Mouse (Mus musculus) fat pad, adult 2 months (tissue): ENCODE measurements at regions not wholly inside any gene's neighbourhood (a gene's known extent, or its start where the extent isn't known, plus 50 kb on each side); places are given as distances from the start of the nearest gene placed in this dataset.

Source experiments
- DNase-seq: peaks from one replicate; pipeline ENCODE4 v3.0.0-alpha.2; 2011; ENCODE audit warnings: low read depth, low spot score; ENCODE audit errors: extremely low read depth

DNA sequence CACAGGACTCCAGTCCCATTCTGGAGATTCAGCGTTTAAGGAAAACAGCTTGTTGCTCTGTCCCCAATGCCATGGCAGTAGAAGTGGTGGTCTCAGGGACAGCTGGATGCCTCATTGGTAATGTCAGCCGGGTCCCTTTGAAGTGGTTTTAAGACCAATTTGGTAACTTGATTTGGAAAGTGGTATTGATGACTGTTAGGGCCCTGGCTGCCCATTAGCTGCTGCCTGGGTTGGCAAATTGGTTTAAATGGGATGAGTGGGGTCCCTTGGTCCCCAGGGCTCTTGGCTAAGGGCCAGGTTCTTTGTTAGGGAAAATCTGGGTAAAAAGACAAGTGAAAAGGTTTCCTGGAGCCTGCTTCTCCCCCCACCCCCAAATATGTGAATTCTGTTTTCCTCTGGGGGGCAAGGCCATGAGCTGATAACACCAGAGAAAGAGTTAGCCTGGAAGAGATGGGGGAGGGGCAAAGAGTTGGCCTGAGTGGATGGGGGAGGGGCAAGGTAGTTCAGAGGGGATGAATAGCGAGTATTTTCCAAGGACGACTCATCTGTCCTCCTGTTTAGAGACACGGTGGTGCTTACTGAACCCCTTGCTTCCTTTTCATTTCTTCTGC lies 1224.6 kb upstream of the A1bg start:
- DNase-seq: no peak

DNA sequence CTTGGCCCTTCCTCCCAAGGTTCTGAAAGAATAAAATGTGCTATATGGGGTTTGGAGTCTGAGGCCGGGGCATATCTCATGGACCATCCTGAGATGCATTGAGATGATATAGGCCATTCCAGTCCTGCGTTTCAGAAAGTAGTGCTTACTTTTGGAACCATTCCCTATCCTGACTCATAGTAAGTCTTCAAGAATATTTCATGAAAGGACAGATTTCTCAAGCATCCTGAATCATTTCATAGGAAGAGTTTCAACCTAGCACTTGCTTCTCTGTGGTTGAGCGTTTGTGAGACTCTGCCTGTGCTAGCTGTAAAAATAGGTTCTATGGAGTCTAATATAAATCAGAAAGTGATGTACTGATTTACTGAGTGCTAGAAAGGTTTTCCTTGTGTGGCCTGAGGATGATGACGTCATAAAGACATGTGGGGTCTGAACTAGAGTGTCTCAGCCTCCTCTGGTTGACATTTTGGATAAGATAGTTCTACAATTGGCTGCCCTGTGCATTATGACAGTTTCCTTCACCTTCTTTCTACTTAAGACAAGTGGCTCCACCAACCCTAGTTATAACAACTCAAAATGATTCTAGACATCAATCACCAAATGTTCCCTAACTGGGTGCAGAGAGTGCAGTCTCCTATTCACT lies 1223.0 kb upstream of the A1bg start:
- DNase-seq: no peak

DNA sequence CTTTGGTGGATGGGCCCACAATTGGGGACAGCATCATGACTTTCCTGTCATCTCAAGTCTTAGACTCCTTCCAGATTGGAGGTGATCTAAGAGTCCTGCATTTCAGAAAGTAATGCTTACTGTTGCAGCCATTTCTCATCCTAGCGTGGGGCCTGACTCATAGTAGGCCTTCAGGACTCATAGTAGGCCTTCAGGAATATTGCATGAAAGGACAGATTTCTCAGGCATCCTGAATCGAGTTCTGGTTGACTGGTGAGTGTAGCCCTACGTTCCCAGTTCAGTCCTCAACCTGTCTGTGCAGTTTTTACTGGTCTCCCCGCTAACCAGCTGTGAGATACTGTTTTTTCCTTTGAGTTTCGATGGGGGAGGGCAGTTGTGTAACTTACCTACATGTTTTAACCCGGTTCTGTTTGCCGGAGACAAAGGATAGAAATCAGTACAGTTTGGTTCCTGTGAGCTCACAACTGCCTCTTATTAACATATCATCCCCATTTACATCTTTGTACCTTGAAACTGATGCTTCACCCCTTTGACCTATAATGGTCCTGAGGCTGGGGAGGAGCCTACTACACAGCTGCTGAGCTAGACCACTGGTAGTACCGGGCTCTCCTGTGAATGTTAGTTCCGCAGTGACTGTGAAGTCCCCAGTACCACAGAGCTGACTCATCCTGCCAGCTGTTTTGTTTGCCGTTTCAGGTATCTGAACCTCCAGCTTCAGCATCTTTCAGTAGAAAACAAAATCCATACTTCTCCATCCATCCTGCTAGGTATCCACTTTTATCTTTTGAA lies 1222.2 kb upstream of the A1bg start:
- no peak for DNase-seq

DNA sequence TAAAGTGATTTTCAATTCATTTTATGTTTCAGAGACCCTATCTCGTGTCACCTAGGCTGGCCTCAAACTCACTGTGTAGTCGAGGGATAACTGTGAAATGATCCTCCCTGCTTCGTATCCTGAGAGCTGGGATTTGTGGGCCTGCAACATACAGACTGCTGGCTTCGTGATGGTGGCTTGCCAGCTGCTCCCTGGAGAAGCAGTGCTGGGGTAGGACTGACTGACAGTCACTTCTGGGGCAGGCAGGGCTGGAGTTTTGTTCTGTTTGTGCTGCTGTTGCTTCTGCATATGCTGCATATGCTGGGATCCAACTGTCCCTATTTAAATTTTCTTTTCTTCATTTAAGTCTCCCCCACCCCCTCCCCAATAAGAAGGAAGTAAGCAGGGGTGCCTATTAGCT lies 1217.0 kb upstream of the A1bg start:
- no peak for DNase-seq

DNA sequence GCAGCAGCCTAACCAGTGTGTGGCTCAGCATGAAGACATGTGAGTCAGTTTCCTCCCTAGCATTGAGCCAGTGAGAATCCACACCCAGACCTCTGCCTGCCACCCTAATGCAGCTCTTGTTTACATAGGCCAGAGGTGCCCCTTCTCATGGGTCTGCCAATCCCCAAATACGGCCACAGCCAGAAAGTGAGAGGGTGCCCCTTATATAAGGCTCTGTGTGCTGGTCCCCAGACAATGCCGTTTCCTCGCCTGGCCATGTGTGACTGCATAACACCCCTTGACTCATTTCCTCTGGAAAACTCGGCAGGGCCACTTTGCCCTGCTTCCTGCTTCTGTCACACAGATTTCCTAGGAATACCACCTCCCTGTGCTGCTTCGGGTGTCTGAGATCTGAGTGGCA lies 1216.4 kb upstream of the A1bg start:
- DNase-seq: no peak

DNA sequence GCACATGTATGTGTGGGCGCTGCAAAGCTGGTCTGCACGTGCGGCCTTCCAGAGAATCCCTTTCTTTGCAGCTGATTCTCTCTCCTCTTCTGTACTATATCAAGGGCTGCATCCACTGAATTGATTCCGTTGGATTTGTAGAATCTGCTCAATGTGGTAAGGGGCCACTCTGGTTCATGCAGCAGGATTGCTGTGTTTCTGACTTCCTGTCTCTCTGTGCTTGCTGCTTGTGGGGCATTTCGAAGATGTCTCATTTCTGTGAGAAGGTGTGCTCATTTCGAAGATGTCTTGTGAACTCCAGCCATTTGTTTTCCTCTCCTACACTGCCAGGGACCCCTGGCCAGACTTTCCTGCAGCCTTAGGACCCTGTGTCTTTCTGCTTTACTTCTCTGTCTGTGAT lies 1215.9 kb upstream of the A1bg start:
- DNase-seq: no peak

DNA sequence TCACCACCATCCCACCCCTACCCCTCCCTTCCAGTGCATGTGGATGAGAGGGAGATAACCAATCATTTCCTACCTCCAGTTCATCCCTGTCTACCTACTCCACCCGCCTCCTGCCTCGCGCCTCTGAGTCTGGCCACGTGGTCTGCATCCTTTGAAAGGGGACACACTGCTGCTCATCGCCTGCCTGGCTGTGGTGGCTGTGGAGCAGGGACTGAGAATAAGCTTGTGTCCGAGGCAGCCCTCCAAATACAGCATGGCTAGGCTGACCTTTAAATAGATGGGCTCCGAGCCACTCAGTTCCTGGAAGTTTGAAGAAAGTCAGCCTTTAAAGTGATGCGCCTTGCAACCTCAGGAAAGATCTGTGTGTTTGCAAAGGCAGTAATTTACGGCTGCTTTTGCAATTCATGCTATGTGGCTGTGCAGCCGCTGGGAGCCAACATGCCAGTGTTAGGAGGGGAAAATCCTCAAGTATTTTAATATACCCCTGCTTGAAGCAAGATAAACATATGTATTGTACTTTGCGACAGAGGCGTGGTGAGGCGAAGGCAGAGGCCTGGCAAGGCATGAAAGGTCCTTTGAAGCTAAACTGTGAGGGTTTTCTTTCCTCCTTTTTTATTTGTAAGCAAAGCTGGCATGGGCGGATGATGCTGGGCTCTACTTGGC lies 1214.3 kb upstream of the A1bg start:
- DNase-seq: no peak

DNA sequence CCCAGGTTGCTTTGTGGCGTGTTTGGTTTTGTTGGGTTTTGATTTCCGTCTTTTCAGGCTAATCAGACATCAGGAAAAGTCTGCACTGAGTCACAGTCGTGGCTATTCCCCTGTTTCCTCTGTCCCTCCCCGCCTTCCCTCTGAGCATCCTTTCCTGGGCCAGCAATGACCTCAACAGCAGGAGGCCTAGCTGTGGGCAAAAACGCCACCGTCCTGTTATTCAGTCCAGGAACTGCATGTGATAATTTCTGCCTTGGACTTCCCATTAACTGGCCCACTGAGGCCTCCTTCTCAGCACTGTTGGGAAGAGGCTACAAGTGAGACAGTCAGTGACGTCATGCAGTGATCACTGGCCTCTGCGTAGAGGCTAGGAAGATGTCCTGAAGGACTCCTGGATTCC lies 1212.0 kb upstream of the A1bg start:
- no peak for DNase-seq

DNA sequence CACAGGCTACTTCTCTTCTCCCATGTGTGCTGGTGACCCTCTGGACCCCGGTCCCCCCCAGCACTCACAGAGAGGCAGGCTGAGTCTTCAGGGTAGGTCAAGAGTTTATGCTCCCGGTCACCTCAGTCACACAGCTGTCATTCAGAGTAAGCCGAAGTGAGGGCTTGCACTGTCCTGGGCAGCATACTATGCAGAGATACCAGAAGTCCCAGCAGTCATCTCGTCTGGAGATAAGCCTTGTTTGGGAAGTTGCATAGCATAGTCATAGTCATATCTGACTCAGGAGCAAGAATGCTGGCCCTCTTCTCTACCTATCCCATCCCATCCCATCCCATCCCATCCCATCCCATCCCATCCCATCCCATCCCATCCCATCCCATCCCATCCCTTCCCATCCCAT lies 1211.5 kb upstream of the A1bg start:
- no peak for DNase-seq

DNA sequence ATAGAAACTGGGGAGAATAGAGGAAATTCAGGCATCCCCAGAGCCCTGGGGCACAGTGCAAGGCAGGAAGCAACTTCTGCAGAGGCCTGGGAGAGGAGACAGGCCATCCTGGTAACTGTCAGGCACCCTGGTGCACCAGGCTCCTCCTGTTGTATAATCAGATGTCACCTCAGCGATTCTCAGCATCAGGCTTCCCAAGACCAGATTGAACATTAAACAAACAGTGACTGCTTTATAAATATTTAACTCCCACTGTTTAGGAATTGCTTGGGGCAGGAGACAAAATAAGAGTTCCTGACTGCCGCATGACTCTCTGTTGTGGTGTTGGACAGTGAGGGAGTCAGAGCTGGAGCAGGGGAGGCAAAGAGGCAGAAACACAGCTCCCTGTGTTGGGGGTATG lies 1210.1 kb upstream of the A1bg start:
- DNase-seq: no peak

DNA sequence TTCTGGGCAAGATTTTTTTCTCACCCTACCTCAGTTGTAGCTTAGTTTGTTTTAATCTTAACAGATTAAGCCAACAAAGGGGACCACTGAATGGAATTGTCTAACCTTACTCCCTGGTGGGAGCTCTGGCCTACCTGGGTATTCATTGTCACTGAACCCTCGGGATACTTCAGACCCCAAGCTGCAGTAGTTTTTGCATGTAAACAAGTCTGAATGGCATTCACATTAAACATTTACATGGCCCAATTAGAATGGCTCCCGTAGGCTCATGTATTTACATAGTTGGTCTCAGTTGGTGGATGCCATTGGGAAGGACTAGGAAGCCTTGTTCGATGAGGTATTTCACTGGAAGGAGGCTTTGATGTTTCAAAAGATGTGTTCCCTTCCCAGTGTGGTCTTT lies 1208.9 kb upstream of the A1bg start:
- DNase-seq: no peak

DNA sequence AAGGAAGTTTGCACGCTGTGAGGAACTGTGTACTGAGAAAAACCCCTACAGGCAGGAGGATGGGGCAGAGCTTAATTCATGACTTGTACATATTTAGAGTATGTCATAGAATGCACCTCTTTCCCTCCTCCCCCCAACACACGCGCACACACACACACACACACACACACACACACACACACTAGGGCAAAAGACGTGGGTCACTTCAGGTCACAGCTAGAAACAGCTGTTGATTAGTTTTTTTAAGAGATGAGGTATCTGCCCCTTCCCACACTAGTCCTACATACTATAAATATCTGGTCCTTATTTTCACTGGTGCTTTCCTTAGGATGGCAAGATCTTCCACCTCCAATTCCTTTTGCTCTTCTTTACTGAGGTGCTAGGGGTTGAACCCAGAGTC lies 1207.7 kb upstream of the A1bg start:
- DNase-seq: no peak

DNA sequence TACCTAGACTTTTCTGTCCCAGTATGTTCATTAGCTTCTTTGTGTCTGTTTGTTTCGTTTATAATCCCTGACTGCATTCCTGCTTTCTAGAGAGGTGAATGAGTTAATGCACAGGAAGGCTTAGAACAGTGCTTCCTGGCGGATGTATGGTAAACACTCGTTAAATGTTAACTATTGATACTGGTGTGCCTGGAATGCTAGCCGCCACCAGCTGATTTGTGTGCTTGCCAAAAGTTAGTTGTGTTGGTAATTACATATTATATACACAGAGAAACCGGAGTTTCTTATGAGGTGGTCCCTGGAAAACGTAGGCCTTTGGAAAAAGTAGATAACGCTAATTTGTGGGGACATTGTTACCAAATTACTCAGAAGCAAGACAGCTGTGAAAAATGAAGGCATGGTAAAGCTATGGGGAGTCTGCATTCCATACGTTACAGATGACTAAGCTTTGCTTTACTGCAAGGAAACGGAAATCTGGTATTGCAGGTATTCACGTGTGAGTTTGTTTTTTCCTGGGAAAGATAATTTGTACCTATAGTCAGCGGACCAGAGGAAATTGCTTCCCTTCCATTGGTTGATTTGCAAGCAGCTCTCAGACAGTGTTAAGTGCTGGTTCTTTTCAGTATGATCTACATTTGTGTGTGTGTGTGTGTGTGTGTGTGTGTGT lies 1205.9 kb upstream of the A1bg start:
- no peak for DNase-seq

DNA sequence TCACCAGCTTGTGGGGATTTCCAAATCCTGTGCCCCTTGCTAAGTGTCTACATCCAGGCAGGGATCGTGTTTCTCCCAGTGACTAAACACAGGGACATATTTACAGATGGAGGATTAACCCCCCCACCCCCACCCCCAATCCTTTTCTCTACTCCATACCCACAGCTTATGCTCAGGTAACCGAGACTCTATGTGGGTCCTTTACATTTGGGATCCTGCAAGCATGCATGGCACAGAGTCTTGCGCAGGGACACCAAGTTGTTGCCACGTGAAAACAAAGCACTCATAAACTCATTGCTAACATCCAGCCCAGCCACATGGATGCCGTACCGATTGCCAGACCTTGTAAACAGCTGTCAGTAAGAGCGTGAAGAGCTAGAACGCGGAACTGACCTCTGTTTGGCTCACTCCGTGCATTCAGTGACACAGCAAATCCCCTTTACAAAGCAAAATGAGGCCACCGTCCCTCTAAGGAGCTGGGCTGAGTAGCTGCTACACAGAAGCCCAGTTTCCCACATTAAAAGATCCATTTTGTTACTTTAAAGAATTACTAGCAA lies 1204.9 kb upstream of the A1bg start:
- DNase-seq: no peak

DNA sequence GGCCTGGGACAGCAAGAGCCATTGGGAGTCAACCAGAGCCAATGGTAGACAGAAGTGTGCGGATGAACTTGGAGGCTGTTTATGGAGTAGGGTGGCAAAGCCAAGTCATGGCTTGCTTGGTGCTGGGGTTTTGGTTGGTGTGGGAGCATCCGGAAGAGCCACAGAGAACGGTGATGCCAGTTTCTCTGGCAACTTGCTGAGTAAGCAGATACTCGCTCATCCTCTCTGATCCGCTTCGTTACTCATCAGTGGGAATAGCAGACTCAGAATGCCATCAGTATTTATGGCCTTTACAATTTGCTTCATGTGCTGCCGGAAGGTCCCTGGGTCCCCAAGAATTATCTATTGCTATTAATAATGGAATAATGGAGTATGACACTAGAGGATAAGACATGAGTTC lies 1202.9 kb upstream of the A1bg start:
- DNase-seq: no peak

DNA sequence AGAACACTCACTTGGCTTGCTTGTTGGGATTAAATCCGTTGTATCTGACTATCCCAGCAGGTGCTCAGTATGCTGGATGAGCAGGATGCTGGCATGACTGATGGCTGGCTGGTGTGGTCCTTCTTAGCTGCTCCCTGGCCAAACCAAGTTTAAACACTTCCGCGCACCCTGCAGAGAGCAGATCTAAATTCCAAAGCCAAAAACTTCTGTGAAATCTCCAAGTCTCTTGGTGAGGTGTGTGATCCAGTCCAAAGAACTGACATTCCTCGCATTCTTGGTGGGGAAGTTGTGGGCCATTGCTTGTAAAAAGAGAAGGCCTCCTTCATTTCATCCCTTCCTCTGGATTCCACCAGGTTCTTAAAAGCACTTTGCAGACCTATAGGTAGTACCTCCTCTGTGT lies 1200.9 kb upstream of the A1bg start:
- DNase-seq: no peak

DNA sequence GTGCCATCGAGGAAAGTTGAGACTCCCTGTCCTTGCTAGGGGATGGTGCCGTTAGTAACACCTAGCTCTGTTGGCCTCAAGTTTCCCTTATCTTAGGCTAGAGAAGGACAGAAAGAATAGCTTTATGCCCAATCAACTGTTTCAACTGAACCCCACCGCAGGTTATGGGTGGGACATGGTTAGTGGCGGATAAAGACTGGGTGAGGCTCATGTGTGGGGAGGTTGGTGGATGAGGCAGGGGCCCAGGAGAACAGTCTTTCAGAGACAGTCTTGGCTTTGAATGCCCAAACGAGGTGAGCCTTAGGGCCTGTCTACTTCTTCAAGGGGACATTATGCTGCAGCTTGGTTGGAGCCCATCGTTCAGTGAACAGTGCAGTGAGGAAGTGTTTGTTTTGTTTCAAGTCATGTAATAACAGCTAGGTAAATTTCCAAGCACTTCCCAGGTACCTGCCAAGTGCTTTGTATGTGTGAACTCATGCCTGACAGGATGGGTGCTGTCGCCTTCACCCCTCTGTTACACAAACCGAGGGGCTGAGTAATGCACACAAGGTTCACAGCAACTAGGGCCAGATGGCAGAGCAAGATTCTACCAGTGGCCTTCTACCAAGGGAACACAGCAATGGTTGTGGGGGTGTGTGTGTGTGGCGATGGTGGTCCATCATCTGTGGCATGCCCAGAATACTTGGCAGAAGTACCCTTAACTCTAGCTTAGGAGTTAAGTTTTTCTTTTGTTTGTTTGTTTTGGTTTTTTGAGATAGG lies 1199.6 kb upstream of the A1bg start:
- no peak for DNase-seq

DNA sequence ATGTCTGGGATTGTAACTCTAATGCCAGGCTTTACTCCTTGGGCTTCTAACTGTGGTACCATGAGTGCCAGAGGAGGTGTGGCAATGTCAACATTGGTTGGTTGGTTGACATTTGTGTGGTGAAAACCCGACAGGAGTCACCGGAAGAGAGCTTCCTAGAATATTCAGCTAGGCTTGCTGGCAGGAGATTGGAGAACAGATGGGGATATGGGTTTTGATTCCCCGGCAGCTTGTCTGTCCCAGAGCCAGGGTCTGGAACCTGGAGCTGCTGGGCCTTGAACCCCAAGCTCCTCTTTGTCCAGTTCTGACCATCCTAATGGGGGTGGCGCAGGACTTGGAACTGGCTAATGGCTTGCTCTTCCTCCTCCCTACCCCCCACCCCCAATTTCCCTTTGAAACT lies 1198.9 kb upstream of the A1bg start:
- DNase-seq: no peak

DNA sequence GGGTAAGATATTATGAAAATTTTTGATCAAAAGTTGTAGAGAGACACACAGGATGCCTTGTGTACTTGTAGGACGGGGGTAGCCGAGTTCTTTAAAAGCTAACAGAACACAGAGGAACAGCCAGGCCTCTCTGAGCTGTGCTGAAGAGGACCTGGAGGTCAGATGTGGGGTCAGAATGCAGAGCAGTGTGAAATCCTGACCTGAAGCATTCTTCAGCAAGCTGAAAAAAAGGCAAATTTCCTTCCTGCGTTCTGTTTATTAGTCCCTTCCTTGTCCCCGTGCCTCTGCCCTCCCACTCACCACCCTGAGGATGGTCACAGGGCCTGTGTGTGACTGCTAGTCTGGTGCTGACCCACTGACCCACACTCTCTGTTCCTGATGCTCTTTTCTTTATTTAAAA lies 1197.9 kb upstream of the A1bg start:
- DNase-seq: no peak

DNA sequence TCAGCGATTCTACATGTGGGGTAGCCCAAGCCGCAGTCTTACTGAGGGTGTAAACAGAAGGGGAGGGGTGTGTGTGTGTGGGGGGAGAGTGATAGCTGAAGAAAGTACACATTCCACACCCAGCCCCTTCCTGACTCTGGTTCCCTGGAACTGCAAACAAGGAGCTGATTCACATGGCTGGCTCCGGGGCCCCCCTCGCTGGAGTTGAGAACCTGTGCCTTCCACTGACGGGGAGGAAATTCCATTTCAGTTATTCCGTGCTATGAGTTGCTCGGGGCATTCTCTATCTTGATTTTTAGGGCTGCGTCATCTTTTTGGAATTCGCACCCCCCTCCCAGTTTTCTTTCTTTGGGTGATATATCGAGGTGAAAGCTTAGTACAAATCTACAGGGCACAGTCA lies 1196.2 kb upstream of the A1bg start:
- DNase-seq: no peak
